15 mouse cellular contexts compared by ENCODE assay signal in genomic region chr16:56490861-56491260, GRCm38 (mm10).
"Had no signal": no experiment of that assay in that cellular context is flagged by ENCODE, and none has a peak within 500 bp of the region (broad histone marks: within the 10 kb centered on the region; RNA-seq: fewer than 3 reads in every experiment).

No protein-coding gene starts in this region.

- H3K9ac ChIP-seq: lung, embryonic 14.5 days; midbrain, embryonic 13.5 days; midbrain, embryonic 15.5 days; neural tube, embryonic 12.5 days; stomach, embryonic 15.5 days had no signal

- H3K36me3 ChIP-seq: midbrain, embryonic 13.5 days; midbrain, embryonic 15.5 days; neural tube, embryonic 12.5 days; stomach, embryonic 15.5 days had no signal

- H3K4me2 ChIP-seq: lung, embryonic 14.5 days; midbrain, embryonic 11.5 days; midbrain, embryonic 13.5 days; midbrain, embryonic 15.5 days; neural tube, embryonic 12.5 days; stomach, embryonic 15.5 days had no signal

- DNase-seq: lung, adult 18-20 months; lung, embryonic 14.5 days; lung, postnatal 10 days; lung, postnatal 4 days; right cerebral cortex, postnatal 14 days; thymus, adult 2 months; thymus, postnatal 25 days; thymus, postnatal 4 days had no signal

- H3K4me3 ChIP-seq: megakaryocyte, embryonic 14.5 days; midbrain, embryonic 13.5 days; midbrain, embryonic 15.5 days; neural tube, embryonic 12.5 days; stomach, embryonic 15.5 days had no signal

- H3K27ac ChIP-seq: midbrain, embryonic 13.5 days; midbrain, embryonic 15.5 days; neural tube, embryonic 12.5 days; stomach, embryonic 15.5 days; stomach, postnatal 0 days had no signal

- H3K4me1 ChIP-seq: megakaryocyte, embryonic 14.5 days; midbrain, embryonic 13.5 days; midbrain, embryonic 15.5 days; neural tube, embryonic 12.5 days; stomach, embryonic 15.5 days had no signal

- H3K27me3 ChIP-seq: megakaryocyte, embryonic 14.5 days; midbrain, embryonic 13.5 days; midbrain, embryonic 15.5 days; neural tube, embryonic 12.5 days; stomach, embryonic 15.5 days had no signal

- ATAC-seq: midbrain, embryonic 13.5 days; midbrain, embryonic 15.5 days had no signal

- H3K9me3 ChIP-seq: midbrain, embryonic 13.5 days; midbrain, embryonic 15.5 days; neural tube, embryonic 12.5 days; stomach, embryonic 15.5 days had no signal
